Mouse (Mus musculus): ENCODE measurements around the gene Rab31.
"Not testable (repeated sequence)": the region's sequence is repeated elsewhere in the genome, so short reads cannot be mapped to it uniquely, and the experiment has no call there.

Rab31 gene

GRCm38 (mm10) chr17:65657958-65658357 is 114.6 kb downstream of the Rab31 start:
- peak; percentile 67 for DNase-seq

- no peak for DNase-seq
Observed at GRCm38 (mm10) chr17:65656731-65657130, 115.8 kb downstream of the Rab31 start.

- no peak for DNase-seq
Observed at GRCm38 (mm10) chr17:65656076-65656475, 116.5 kb downstream of the Rab31 start.

GRCm38 (mm10) chr17:65655608-65656007 is 116.9 kb downstream of the Rab31 start:
- DNase-seq = no peak

- DNase-seq = no peak
Observed at GRCm38 (mm10) chr17:65650598-65650997, 122.0 kb downstream of the Rab31 start.

- DNase-seq = no peak
Observed at GRCm38 (mm10) chr17:65649175-65649493, 123.4 kb downstream of the Rab31 start.

GRCm38 (mm10) chr17:65648371-65649174 is 124.0 kb downstream of the Rab31 start:
- DNase-seq = no peak

- DNase-seq = no peak
Observed at GRCm38 (mm10) chr17:65647961-65648360, 124.6 kb downstream of the Rab31 start.

- DNase-seq = no peak
Observed at GRCm38 (mm10) chr17:65647226-65647625, 125.3 kb downstream of the Rab31 start.

GRCm38 (mm10) chr17:65643579-65643978 is 129.0 kb downstream of the Rab31 start:
- no peak for DNase-seq

GRCm38 (mm10) chr17:65643051-65643521 is 129.5 kb downstream of the Rab31 start:
- peak; percentile 54 for DNase-seq

- DNase-seq = no peak
Observed at GRCm38 (mm10) chr17:65642578-65642991, 130.0 kb downstream of the Rab31 start.

- DNase-seq = no peak
Observed at GRCm38 (mm10) chr17:65641734-65642218, 130.8 kb downstream of the Rab31 start, which contains the start of gene Txndc2. Gene Txndc2 (minus strand): TSS chr17:65642168.

GRCm38 (mm10) chr17:65639144-65639543 is 133.4 kb downstream of the Rab31 start:
- no peak for DNase-seq

- no peak for DNase-seq
Observed at GRCm38 (mm10) chr17:65635715-65636360, 136.7 kb downstream of the Rab31 start.

- DNase-seq = no peak
Observed at GRCm38 (mm10) chr17:65629943-65630342, 142.6 kb downstream of the Rab31 start.

GRCm38 (mm10) chr17:65628823-65629532 is 143.6 kb downstream of the Rab31 start:
- not testable (repeated sequence) for DNase-seq

GRCm38 (mm10) chr17:65626301-65626700 is 146.3 kb downstream of the Rab31 start:
- no peak for DNase-seq

GRCm38 (mm10) chr17:65625563-65625962 is 147.0 kb downstream of the Rab31 start:
- DNase-seq = no peak

- DNase-seq = no peak
Observed at GRCm38 (mm10) chr17:65623130-65623529, 149.4 kb downstream of the Rab31 start.

GRCm38 (mm10) chr17:65618431-65618830 is 154.1 kb downstream of the Rab31 start:
- peak; percentile 39 for DNase-seq

GRCm38 (mm10) chr17:65615678-65616077 is 156.9 kb downstream of the Rab31 start:
- DNase-seq = no peak

GRCm38 (mm10) chr17:65614431-65614830 is 158.1 kb downstream of the Rab31 start:
- DNase-seq = no peak
